Mouse (Mus musculus): ENCODE results near the gene Crnkl1. TPM values are rescaled to one million over a fixed set of nuclear protein-coding genes. Genes with fewer than 3 reads are reported as not detected.

The Crnkl1 gene
- polyA plus RNA-seq (2014; fragmentation: Illumina TruSeq; extraction: RNeasy Lipid Tissue Mini Kit (QIAGEN cat#74804); ENCODE audit: low read depth, low replicate concordance): 16.6 TPM

GRCm38 (mm10) chr2:145934339-145935231 lies at the start of gene Crnkl1, which contains the start of gene Cfap61:
Crnkl1 (minus strand) TSS chr2:145935014.
Cfap61 (plus strand) TSS chr2:145934784.

GRCm38 (mm10) chr2:145901861-145902260 lies 33.0 kb downstream of the Crnkl1 start, which contains the start of gene Naa20:
Naa20 (plus strand) TSS chr2:145902099.

Other genes starting within 250 kb of the Crnkl1 start
- gene Naa20, start 32.9 kb downstream of the Crnkl1 start, polyA plus RNA-seq (2014; fragmentation: Illumina TruSeq; extraction: RNeasy Lipid Tissue Mini Kit (QIAGEN cat#74804); ENCODE audit: low read depth, low replicate concordance): 126 TPM
- 1.6 TPM for gene Cfap61, start 230 bp downstream of the Crnkl1 start, polyA plus RNA-seq (2014; fragmentation: Illumina TruSeq; extraction: RNeasy Lipid Tissue Mini Kit (QIAGEN cat#74804); ENCODE audit: low read depth, low replicate concordance)